Mouse (Mus musculus): ENCODE measurements around the gene Zp3. TPM values are rescaled to one million over a fixed set of nuclear protein-coding genes. Genes with fewer than 3 reads are reported as not detected.

Gene Zp3
- total RNA-seq, 2 experiments from 2014 or later = not detected

Other genes with a start within 250 kb of the Zp3 start
- gene Tmem120a, start 235.7 kb upstream of the Zp3 start, total RNA-seq (2021) = 10 to 100 TPM; 16.3 to 20.4 TPM
- under 1 TPM in 1 of 2 experiments, not detected in 1; 0.40 TPM for gene Styxl1, start 201.7 kb upstream of the Zp3 start, total RNA-seq (2021)
- 100 to 1,000 TPM; 397 to 426 TPM for gene Mdh2, start 201.6 kb upstream of the Zp3 start, total RNA-seq (2021)
- 10 to 100 TPM; 62.7 to 81.7 TPM for gene Srrm3, start 173.2 kb upstream of the Zp3 start, total RNA-seq (2021)
- 10 to 100 TPM in 1 of 2 experiments, 1 to 10 TPM in 1; 7.7 to 14.4 TPM for gene Hspb1, start 92.2 kb upstream of the Zp3 start, total RNA-seq (2021)
- gene Ywhag, start 45.5 kb upstream of the Zp3 start, total RNA-seq (2021) = 1,000 to 10,000 TPM; 1,286 to 1,307 TPM
- 1 to 10 TPM in 1 of 2 experiments, under 1 TPM in 1; 0.77 to 1.3 TPM for gene Ssc4d, start 5.6 kb upstream of the Zp3 start, total RNA-seq (2021)
- 1 to 10 TPM; 7.8 to 8.2 TPM for gene Dtx2, start 14.7 kb downstream of the Zp3 start, total RNA-seq (2021)
- not detected for gene Upk3b, start 58.4 kb downstream of the Zp3 start, total RNA-seq (2021)
- not detected for gene Upk3bl, start 74.4 kb downstream of the Zp3 start, total RNA-seq (2021)
- 1 to 10 TPM; 2.5 to 3.4 TPM for gene Rasa4, start 103.8 kb downstream of the Zp3 start, total RNA-seq (2021)
- 10 to 100 TPM; 72.0 to 86.0 TPM for gene Polr2j, start 136.5 kb downstream of the Zp3 start, total RNA-seq (2021)
- 10 to 100 TPM; 11.9 to 15.9 TPM for gene Lrwd1, start 156.0 kb downstream of the Zp3 start, total RNA-seq (2021)
- 10 to 100 TPM; 10.1 to 12.0 TPM for gene Alkbh4, start 156.0 kb downstream of the Zp3 start, total RNA-seq (2021)
- gene Orai2, start 190.6 kb downstream of the Zp3 start, total RNA-seq (2021) = 100 to 1,000 TPM; 136 to 151 TPM
- 10 to 100 TPM; 32.8 to 42.6 TPM for gene Prkrip1, start 218.9 kb downstream of the Zp3 start, total RNA-seq (2021)

All from layer of hippocampus, postnatal 25 days (tissue).